ENCODE assay signal across 25 mouse cellular contexts in genomic region chr2:27460651-27461050, GRCm38 (mm10). TPM values are rescaled to one million over a fixed set of nuclear protein-coding genes. Genes with fewer than 3 reads are reported as not detected.
"Had no signal": no experiment of that assay in that cellular context is flagged by ENCODE, and none has a peak within 500 bp of the region (broad histone marks: within the 10 kb centered on the region; RNA-seq: fewer than 3 reads in every experiment).

No protein-coding gene starts in this region.

- ATAC-seq: hindbrain, embryonic 16.5 days; inflammation-experienced regulatory T-cells, adult 6 months; intestine, embryonic 15.5 days; intestine, postnatal 0 days; liver, embryonic 12.5 days had no signal

- H3K4me1 ChIP-seq: heart, embryonic 13.5 days; heart, embryonic 15.5 days; limb, embryonic 13.5 days; limb, embryonic 15.5 days had no signal

- H3K27me3 ChIP-seq: heart, embryonic 13.5 days; heart, embryonic 15.5 days; intestine, embryonic 15.5 days; limb, embryonic 13.5 days; limb, embryonic 15.5 days; liver, embryonic 12.5 days had no signal

- H3K9me3 ChIP-seq: heart, embryonic 13.5 days; heart, embryonic 15.5 days; intestine, embryonic 15.5 days; limb, embryonic 13.5 days; limb, embryonic 15.5 days; liver, embryonic 12.5 days had no signal

- H3K9ac ChIP-seq: heart, embryonic 13.5 days; heart, embryonic 15.5 days; hindbrain, embryonic 14.5 days; intestine, embryonic 15.5 days; limb, embryonic 13.5 days; limb, embryonic 15.5 days; liver, embryonic 12.5 days; liver, embryonic 14.5 days had no signal

- H3K27ac ChIP-seq: heart, adult 2 months; heart, embryonic 13.5 days; heart, embryonic 15.5 days; hindbrain, embryonic 14.5 days; intestine, embryonic 15.5 days; kidney, postnatal 0 days; limb, embryonic 13.5 days; limb, embryonic 15.5 days; liver, embryonic 12.5 days; liver, embryonic 14.5 days had no signal

- H3K4me2 ChIP-seq: heart, embryonic 11.5 days; heart, embryonic 13.5 days; heart, embryonic 15.5 days; hindbrain, embryonic 14.5 days; intestine, embryonic 15.5 days; limb, embryonic 13.5 days; limb, embryonic 15.5 days; liver, embryonic 12.5 days had no signal

- H3K4me3 ChIP-seq: heart, adult 2 months; heart, embryonic 13.5 days; heart, embryonic 15.5 days; intestine, embryonic 15.5 days; limb, embryonic 13.5 days; limb, embryonic 15.5 days; liver, embryonic 12.5 days had no signal

- DNase-seq: gastrocnemius, postnatal 14 days; heart, adult 11 months; heart, adult 2 months; heart, postnatal 14 days; heart, postnatal 36 days; kidney, adult 18-20 months; kidney, adult 8-10 months; kidney, postnatal 14 days; kidney, postnatal 36 days; layer of hippocampus, adult 9-11 months; layer of hippocampus, postnatal 36 days; left cerebral cortex, postnatal 4 days had no signal

RNA-seq across cellular contexts. Expression of gene Brd3os, which starts 18.5 kb away (rescaled TPM):
- polyA plus RNA-seq: inflammation-experienced regulatory T-cells, adult 6 months had no signal
